Mouse (Mus musculus): ENCODE data around the gene Nlgn3.

Gene Nlgn3

DNA sequence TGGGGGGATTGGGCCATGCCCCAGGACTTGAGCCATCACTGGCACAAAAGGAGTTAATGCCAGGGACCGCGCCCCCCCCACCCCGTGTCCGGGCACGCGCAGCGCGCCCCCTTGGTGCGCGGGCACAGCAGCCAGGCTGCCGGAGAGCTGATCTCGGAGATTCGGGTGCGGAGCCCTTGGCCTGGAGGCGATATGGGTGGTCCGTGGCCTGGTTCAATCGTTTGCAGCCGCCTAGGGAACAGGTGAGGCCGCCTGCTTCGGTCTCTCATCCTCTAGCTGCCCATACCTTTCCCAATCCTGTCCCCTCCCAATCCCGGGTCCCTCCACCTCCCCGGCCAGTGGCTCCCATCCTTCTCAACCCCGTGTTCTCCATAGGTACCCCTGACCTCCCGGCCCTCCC lies at the start of gene Nlgn3:
TSS of gene Nlgn3 (plus strand) at position 114 of the 400 bp plus-strand sequence.
- no peak for DNase-seq

- peak; percentile 86 for DNase-seq
These were observed 44.8 kb upstream of the Nlgn3 start, which contains the start of gene Foxo4 for GRCm38 (mm10) chrX:101253952-101254729. Foxo4 (plus strand) TSS chrX:101254528.

- peak; percentile 9 for DNase-seq
These were observed 44.2 kb upstream of the Nlgn3 start for GRCm38 (mm10) chrX:101254740-101255139.

GRCm38 (mm10) chrX:101256603-101257002 lies 42.4 kb upstream of the Nlgn3 start:
- DNase-seq = no peak

- DNase-seq = no peak
These were observed 38.3 kb upstream of the Nlgn3 start for GRCm38 (mm10) chrX:101260441-101261325.

GRCm38 (mm10) chrX:101263892-101264291 lies 35.1 kb upstream of the Nlgn3 start, which contains the start of gene Gm614:
Gm614 (minus strand) TSS chrX:101263992.
- DNase-seq = no peak

GRCm38 (mm10) chrX:101266631-101267030 lies 32.3 kb upstream of the Nlgn3 start:
- DNase-seq = no peak

- no peak for DNase-seq
These were observed 30.8 kb upstream of the Nlgn3 start, which contains the start of gene Il2rg for GRCm38 (mm10) chrX:101268025-101268754. Il2rg (minus strand) TSS chrX:101268255.

- no peak for DNase-seq
These were observed 30.2 kb upstream of the Nlgn3 start, which contains the start of gene Gm20489 for GRCm38 (mm10) chrX:101268755-101269124. Gm20489 (minus strand) TSS chrX:101269023.

DNA sequence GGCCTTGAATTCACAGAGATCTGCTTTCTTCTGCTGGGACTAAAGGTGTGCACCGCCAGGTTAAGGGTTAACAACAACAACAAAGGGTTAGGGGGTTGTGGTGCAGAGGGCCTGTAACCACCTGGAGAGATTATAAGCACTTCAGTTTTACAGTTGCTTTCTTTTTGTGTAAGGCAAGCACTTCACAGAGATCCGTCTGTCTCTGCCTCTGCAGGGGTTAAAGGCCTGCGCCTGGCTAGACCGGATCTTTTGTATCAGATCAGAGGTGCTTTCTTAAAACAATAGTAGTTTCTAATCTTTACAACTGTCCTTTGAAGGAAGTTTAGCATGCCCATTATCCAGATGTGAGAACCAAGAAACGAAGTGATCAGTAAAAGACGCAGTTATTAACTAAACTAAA lies 25.6 kb upstream of the Nlgn3 start:
- DNase-seq = no peak

- DNase-seq = peak; percentile 90
These were observed 24.9 kb upstream of the Nlgn3 start, which contains the start of gene Med12 for GRCm38 (mm10) chrX:101273875-101274738. Med12 (plus strand) TSS chrX:101274030.

DNA sequence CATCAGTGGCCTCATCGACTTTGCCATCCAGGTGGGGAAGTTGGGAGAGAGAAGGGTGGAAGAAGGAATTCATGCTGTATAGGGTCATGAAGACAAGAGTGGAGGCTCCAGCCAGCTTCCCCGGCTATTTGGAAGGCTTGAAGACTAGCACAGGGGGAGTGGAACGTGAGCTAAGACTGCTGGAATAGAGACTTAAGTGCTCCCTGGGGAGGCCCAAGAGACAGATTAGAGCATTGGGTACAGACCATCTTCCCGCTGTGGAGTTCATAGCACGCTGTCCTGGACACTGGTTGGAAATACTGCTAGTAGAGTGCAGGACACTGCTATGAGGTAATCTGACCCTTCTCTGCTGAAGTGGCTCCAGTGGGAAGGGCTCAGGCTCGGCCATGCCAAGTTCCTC lies 16.2 kb upstream of the Nlgn3 start:
- DNase-seq = no peak

DNA sequence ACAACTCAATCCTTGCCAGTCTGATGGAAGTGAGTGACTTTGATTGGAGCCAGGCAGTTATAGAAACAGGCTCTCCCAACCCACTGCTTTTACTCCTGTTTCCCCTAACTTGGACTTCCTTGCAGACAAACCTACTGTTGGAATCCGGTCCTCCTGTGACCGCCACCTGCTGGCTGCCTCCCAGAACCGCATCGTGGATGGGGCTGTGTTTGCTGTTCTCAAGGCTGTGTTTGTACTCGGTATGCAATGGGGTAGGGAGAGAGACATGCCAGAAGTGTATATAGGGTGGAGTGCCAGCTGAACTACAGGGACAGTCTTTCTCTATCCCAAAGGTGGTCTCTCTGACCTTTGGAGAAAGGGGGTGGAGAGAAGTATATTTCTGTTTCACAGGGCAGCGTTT lies 13.4 kb upstream of the Nlgn3 start:
- DNase-seq = peak; percentile 60

DNA sequence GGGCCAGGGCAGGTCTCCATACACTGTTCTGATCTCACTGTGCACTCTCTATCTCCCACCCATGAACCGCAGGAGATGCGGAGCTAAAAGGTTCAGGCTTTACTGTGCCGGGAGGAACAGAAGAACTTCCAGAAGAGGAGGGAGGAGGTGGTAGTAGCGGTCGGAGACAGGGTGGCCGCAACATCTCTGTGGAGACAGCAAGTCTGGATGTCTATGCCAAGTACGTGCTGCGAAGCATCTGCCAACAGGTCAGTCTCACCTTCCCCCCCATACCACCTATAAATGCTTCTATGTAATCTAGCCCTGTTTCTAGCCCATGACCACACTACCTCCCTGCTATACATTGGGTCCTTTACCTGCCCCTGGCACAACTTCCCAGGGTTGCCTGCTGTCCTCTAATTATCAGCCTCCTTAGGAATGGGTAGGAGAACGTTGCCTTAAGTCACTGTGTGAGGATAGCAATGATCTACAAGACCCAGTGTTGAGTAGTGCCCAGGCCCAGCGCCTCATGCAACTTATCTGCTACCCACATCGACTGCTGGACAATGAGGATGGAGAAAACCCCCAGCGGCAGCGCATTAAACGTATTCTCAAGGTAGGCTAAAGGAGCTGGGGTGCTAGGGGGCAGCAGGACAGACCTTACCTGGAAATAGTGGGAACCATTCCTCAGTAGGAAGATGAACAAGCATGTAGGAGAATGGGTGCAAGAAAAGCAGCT lies 12.9 kb upstream of the Nlgn3 start:
- DNase-seq = no peak

DNA sequence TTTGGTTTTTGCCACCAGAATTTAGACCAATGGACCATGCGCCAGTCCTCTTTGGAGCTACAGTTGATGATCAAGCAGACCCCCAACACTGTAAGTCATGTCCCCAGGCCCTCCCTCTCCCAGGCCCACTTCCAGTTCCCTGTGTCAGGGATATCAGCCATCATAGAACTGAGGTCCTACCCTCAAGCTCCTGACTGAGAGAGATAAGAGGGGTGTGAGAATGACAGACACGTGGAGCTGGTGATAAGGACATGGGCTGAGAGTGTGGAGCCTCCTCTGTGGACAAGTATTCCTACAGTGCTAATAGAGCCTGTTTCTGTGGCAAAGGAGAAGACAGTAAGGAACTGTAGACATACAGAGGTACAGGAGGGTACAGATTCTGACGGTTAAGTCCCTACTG lies 11.4 kb upstream of the Nlgn3 start:
- no peak for DNase-seq

DNA sequence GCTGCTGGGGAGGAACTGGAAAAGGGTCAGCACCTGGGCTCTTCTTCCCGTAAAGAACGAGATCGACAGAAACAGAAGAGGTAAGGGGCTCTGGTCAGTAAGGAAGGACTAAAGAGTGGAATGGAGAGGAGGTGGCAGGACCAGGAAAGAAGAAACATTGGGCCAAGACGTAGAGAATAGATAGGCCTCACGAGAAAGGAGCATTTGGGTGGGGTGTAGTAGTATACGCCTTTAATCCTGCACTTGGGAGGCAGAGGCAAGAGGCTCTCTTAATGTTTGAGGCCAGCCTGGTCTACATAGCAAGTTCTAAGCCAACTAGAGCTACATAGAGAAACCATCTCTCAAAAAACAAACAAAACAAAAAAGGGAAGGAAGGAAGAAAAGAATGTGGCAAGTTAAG lies 10.5 kb upstream of the Nlgn3 start:
- DNase-seq = no peak

- DNase-seq = no peak
These were observed 9.9 kb upstream of the Nlgn3 start for GRCm38 (mm10) chrX:101289037-101289436.

DNA sequence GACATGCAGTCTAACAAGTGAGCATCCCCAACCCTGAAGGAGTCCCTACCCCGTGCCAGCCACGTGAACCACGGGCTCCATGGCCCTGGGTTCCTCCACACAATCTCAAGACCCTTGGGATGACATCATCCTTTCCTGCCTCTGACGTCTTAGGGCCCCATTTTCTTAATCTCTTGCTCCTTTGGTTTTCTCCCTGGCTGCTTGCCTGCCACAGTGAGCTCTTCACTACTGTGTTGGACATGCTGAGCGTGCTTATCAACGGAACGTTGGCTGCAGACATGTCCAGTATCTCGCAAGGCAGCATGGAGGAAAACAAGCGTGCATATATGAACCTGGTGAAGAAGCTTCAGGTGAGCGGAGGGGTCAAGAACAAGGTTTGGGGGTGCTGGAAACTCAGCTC lies 8.9 kb upstream of the Nlgn3 start:
- DNase-seq = no peak

GRCm38 (mm10) chrX:101299473-101300426 lies 782 bp downstream of the Nlgn3 start:
- no peak for DNase-seq

- DNase-seq = no peak
These were observed 1.6 kb downstream of the Nlgn3 start for GRCm38 (mm10) chrX:101300427-101301030.

All from kidney, adult 18-20 months (tissue).